Mouse (Mus musculus): ENCODE results near the gene Pfkfb3.

The Pfkfb3 gene

GRCm38 (mm10) chr2:11553471-11554400, at the start of gene Pfkfb3:
Gene Pfkfb3 (minus strand): TSS chr2:11554077.
- peak; percentile 62 to 76 for DNase-seq (ENCODE audit: low spot score in 2 of 2)

DNA sequence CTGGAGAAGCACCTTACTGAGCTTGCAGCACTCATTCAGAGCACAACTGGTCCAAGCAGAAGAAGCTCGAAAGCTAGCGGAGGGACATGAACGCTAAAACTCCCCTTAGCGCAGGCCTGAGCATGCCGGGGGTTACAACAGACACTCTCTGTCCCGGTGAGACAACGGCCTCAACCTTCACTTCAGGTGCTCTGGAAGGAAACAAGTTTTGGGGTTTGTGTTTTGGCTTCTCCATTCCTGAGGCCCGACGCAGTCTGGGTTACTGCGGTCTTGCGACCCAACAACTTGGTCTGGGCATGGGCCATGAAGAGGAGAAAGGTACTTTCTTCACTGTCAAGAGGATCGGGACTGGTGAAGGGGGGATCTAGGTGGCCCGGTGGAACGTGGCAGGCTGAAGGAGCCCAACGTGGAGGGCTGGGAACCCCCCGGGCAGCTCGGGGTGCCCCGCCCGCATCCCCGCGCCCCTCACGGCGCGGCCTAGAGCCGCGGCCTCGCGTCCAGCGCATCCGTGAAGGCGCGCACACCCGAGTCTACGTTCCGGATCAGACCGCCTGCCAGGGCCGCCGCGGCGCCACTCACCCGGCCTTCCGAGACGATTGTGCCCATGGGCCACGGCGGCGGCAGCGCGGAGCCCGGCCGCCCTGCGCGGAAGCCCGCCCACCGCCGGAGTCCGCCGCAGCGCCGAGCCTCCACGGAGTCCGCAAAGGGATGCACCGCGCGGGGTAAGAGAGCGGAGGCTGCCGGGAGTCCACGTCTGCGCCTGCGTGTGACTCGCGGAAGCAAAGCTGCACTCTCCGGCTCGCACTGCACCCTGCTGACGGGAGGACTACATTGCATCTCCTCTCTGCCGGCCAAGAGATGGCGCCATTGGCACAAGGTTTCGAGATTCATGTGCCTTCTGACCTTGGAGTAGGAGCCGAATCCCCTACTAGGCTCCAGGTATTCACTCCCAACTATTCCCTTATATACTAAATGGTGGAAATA, 48.9 kb upstream of the Pfkfb3 start:
- DNase-seq (ENCODE audit: low spot score in 2 of 2), result peak; percentile 97

DNA sequence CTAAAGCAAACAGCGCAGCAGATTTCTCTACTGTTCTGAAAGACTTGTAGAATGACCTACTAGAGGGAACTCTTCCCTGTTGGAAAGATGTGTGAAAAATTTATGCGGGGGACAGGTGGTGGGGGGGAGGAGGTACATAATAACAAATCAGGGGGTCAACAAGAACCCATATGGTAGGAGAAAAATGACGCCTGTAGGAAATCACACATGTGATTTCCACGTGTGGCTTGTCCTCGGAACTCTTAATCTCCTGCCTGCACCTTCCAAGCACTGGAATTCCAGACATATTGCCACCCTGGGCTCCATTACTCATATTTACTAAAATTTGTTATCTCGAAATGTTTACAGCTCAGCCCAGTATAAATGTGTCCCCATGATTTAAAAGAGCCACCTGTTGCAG, 47.9 kb upstream of the Pfkfb3 start:
- no peak for DNase-seq (ENCODE audit: low spot score in 2 of 2)

DNA sequence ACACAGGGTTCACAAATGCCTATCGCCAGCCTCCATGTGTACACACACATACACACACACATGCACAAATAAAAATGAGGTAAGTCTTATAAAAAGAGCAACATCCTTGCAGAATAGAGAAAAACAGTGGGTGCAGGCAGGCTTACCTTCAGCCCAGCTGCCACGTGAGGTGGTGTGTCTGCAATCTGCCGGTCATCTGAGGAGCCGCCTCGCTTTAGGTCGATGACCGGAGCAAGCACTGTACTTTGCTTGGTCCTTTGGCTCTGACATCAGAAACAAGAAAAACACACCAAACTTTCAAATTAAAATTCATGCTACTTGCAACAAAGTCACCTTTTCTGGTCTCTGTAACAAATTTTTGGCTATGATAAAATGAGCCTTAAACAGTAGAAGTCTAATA, 44.0 kb upstream of the Pfkfb3 start:
- DNase-seq (ENCODE audit: low spot score in 2 of 2), result no peak

DNA sequence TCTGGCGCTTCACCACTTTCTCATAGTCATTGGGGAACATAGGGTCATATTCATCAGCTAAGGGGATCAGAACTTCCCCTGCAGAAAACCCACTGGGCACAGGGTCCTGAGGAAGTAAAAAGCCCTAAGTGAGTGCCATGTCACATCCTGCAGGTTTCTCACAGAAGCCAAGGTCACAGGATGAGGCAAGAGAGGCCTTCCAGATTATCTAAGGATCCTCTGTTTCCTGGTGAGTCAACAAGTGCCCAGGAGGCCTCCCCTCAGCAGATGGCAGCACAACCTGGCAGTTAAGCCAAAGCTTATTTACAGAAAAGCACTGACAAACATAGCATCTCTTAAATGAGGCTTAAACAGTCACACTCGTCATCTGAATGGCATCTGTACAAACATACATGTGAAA, 42.8 kb upstream of the Pfkfb3 start:
- DNase-seq (ENCODE audit: low spot score in 2 of 2), result no peak

- no peak for DNase-seq (ENCODE audit: low spot score in 2 of 2)
Observed at GRCm38 (mm10) chr2:11587996-11588395, 34.1 kb upstream of the Pfkfb3 start.

- no peak for DNase-seq (ENCODE audit: low spot score in 2 of 2)
Observed at GRCm38 (mm10) chr2:11579399-11579798, 25.5 kb upstream of the Pfkfb3 start.

- no peak for DNase-seq (ENCODE audit: low spot score in 2 of 2)
Observed at GRCm38 (mm10) chr2:11578187-11578586, 24.3 kb upstream of the Pfkfb3 start.

DNA sequence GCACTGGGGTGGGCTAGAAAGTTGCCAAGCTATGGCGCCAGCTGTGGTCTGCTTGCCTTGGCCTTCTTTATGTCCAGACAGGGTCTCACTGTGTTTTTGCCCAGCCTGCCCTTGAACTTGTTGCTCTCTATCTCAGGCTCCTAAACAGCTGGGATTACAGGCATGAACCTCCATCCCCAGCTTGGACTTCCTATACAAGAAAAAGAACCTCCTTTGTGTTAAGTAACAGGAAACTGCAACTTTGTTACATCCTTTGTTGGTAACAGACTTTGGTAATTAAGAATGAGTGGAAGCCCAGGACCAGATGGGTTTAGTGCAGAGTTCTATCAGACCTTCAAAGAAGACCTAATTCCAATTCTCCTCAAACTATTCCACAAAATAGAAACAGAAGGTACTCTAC, 19.8 kb upstream of the Pfkfb3 start:
- no peak for DNase-seq (ENCODE audit: low spot score in 2 of 2)

- DNase-seq (ENCODE audit: low spot score in 2 of 2), result no peak
Observed at GRCm38 (mm10) chr2:11571004-11571535, 17.2 kb upstream of the Pfkfb3 start.

DNA sequence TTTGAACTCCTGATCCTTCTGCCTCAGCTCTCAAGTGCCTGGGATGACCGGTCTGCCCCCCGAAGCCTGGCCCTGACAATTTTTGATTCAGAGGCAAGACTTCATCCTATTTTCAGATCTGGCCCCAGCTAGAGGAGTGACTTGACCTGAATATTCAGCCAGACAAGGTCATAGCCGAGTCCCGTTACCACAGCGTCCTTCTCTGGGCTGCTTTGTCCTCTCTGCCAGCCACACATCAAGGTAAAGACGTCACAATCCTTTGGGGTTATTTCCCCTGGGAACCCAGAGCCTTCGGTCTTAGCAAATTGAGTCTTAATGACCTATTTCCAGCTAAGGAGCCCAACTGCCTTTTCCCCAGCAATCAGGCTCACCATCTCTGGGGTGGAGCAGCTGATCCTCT, 14.6 kb upstream of the Pfkfb3 start:
- no peak for DNase-seq (ENCODE audit: low spot score in 2 of 2)

- peak; percentile 16 to 28 for DNase-seq (ENCODE audit: low spot score in 2 of 2)
Observed at GRCm38 (mm10) chr2:11567781-11568362, 14.0 kb upstream of the Pfkfb3 start.

DNA sequence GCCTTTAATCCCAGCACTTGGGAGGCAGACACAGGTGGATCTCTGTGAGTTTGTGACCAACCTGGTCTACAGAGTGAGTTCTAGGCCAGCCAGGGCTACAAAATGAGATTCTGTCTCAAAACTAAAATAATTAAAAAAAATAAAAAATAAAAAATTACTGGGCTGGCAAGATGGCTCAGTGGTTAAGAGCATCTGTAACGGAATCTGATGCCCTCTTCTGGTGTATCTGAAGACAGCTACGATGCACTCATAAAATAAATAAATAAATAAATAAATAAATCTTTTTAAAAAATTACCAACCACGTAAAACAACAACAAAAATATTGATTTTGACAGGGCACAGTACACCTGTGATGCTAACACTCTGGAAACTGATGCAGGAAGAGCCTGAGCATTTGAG, 13.0 kb upstream of the Pfkfb3 start:
- DNase-seq (ENCODE audit: low spot score in 2 of 2), result no peak

DNA sequence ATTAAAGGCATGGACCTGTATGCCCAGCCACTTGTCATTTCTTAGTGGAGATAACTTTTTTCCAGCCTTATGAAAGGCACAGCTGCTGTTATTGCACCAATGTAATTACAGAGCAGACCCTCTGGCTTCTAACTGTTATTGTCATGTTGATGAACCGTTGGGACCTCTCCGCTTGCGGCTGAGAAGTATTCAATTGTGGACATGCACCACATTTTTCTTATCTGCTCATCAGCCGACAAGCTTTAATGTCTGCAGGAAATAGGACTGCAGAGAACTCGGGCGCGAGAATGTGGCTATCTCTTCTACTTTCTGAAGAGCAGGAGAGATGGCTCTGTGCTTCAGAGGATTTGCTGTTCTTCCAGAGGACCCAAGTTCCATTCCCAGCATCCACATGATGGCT, 12.4 kb upstream of the Pfkfb3 start:
- DNase-seq (ENCODE audit: low spot score in 2 of 2), result no peak

DNA sequence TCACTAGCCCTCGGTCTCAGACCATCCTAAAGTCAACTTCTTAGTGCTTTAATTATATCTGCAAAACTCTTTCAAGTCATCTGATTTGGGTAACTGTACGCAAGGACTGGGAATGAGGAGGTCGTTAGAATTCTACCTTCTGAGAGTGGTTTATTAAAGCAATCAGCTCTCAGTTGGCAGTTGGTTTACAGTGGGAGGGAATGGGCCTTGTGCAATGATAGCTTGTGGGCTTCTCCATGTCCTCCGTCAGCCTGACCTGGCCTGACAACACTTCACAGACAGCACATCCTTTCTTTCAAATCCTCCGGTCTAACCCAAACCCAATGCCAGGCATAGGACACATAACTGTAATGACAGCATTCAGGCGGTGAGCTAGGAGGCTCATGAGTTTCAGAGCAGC, 10.9 kb upstream of the Pfkfb3 start:
- DNase-seq (ENCODE audit: low spot score in 2 of 2), result no peak

DNA sequence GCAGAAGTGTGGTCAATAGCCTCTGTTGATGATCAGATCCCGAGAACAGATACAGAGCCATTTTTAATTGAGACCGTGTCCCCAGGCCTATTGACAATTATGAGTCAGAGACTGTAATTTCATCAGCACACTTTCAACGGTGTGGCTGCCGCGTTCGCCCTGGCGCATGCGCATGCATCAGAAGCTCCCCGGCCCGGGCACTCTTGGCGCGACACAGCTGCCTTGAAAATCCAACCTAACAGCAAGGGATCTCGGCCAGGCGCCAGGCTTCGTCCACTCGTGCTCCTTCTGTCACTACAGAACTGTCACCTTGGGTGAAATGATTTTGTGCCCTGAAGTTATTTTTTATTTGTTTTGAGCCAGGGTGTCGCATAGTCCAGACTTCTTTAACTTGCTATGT, 9.4 kb upstream of the Pfkfb3 start:
- no peak for DNase-seq (ENCODE audit: low spot score in 2 of 2)

GRCm38 (mm10) chr2:11558654-11559053, 4.8 kb upstream of the Pfkfb3 start:
- DNase-seq (ENCODE audit: low spot score in 2 of 2), result no peak

- no peak for DNase-seq (ENCODE audit: low spot score in 2 of 2)
Observed at GRCm38 (mm10) chr2:11557244-11557643, 3.4 kb upstream of the Pfkfb3 start.

- no peak for DNase-seq (ENCODE audit: low spot score in 2 of 2)
Observed at GRCm38 (mm10) chr2:11555316-11555715, 1.4 kb upstream of the Pfkfb3 start.

DNA sequence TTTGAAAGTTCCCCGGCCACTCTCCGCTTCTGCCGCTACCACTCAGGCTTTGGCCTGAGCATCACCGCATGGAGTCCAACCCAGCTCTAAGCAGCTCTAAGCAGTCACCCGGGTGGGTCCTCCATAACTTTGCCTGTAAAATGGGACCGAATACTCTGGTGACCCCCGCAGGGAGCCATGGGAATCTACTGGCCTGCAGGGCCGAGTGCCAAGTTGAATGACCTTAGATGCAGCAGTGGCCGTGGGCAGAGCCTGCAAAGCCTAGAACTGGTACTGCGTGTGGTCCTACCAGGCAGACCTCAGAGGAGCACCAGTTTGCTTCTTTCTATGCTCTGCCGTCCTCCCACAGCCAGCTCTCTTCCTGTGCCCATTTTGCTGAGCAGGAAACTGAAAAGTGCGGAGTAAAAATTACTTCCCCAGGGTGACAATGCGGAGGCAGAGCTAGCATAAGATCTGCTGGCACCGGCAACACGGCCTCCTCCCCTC, 868 bp downstream of the Pfkfb3 start:
- DNase-seq (ENCODE audit: low spot score in 2 of 2), result peak; percentile 7 to 42

- no peak for DNase-seq (ENCODE audit: low spot score in 2 of 2)
Observed at GRCm38 (mm10) chr2:11552297-11552821, 1.5 kb downstream of the Pfkfb3 start.

Data from right cerebral cortex, adult 2 months (tissue).